In genomic region chr13:83481310-83481709, GRCm38 (mm10) we compare ENCODE assay signal across 14 mouse cellular contexts. TPM values are rescaled to one million over a fixed set of nuclear protein-coding genes. Genes with fewer than 3 reads are reported as not detected.
A peak's percentile ranks its signal among the peaks of the same experiment; 100 is the strongest.
DNase-seq lines count a peak whose midpoint lies in the region; ATAC-seq and TF ChIP-seq lines count a peak whose summit lies in the region.
"Had no signal": no experiment of that assay in that cellular context is flagged by ENCODE, and none has a peak within 500 bp of the region (broad histone marks: within the 10 kb centered on the region; RNA-seq: fewer than 3 reads in every experiment).

No protein-coding gene starts in this region.

- H3K9me3 ChIP-seq in forebrain, embryonic 15.5 days = no peaks in the 10 kb centered on the region
- H3K9me3 ChIP-seq in forebrain, embryonic 12.5 days = no peaks in the 10 kb centered on the region
- H3K9me3 ChIP-seq in forebrain, postnatal 0 days (ENCODE audit: low read length) = no peaks in the 10 kb centered on the region
- H3K9me3 ChIP-seq: liver, embryonic 13.5 days; midbrain, embryonic 10.5 days had no signal

- 51% methylated on average over 7 of the region's 7 CpGs for WGBS in forebrain, embryonic 15.5 days
- WGBS in forebrain, embryonic 12.5 days = 89% methylated on average over 7 of the region's 7 CpGs
- 36% methylated on average over 7 of the region's 7 CpGs for WGBS in forebrain, postnatal 0 days

- no peaks in the 10 kb centered on the region for H3K36me3 ChIP-seq in forebrain, embryonic 15.5 days
- H3K36me3 ChIP-seq in forebrain, embryonic 12.5 days (replicated peaks) = no peaks in the 10 kb centered on the region
- H3K36me3 ChIP-seq in forebrain, postnatal 0 days (ENCODE audit: insufficient read depth) = no peaks in the 10 kb centered on the region
- H3K36me3 ChIP-seq: liver, embryonic 13.5 days; midbrain, embryonic 10.5 days had no signal

- no peak overlapping the region for H3K27ac ChIP-seq in forebrain, embryonic 15.5 days (replicated peaks)
- no peak overlapping the region for H3K27ac ChIP-seq in forebrain, embryonic 12.5 days
- 0 out of 2 replicates have a peak overlapping the region, but pooled peaks have one; percentile 1 for H3K27ac ChIP-seq in forebrain, postnatal 0 days (ENCODE audit: low read depth, low read length)
- H3K27ac ChIP-seq: heart, adult 2 months; liver, embryonic 13.5 days; midbrain, embryonic 10.5 days had no signal

- peak; percentile 28 to 37 for DNase-seq in left cerebral cortex, postnatal 14 days (ENCODE audit: low spot score in 2 of 2)
- DNase-seq in left cerebral cortex, postnatal 4 days = no peak
- peak; percentile 78 for DNase-seq in forebrain, postnatal 0 days
- peak; percentile 15 for DNase-seq in lung, postnatal 36 days
- no peak for DNase-seq in neural tube, embryonic 10.5 days (ENCODE audit: extremely low spot score, low spot score)
- DNase-seq: embryo, embryonic 11 days; kidney, postnatal 36 days; liver, embryonic 13.5 days; thymus, postnatal 36 days had no signal

- peak; percentile 78 for ATAC-seq in forebrain, embryonic 15.5 days (replicated peaks)
- no peak for ATAC-seq in forebrain, embryonic 12.5 days (ENCODE audit: low FRiP score)
- ATAC-seq in forebrain, postnatal 0 days = peak; percentile 88
- ATAC-seq in megakaryocyte progenitor cell, adult 5-6 weeks (replicated peaks; ENCODE audit: poor library complexity) = no peak

- no peak overlapping the region for H3K4me2 ChIP-seq in forebrain, embryonic 15.5 days (replicated peaks)
- H3K4me2 ChIP-seq in forebrain, embryonic 12.5 days = no peak overlapping the region
- no peak overlapping the region for H3K4me2 ChIP-seq in forebrain, postnatal 0 days (ENCODE audit: low read depth)
- H3K4me2 ChIP-seq: liver, embryonic 13.5 days had no signal

- no peak overlapping the region for H3K9ac ChIP-seq in forebrain, embryonic 15.5 days (replicated peaks)
- H3K9ac ChIP-seq in forebrain, embryonic 12.5 days = no peak overlapping the region
- no peak overlapping the region for H3K9ac ChIP-seq in forebrain, postnatal 0 days
- H3K9ac ChIP-seq: liver, embryonic 13.5 days had no signal

- TF ChIP-seq CTCF in forebrain, postnatal 0 days (IDR thresholded peaks at IDR 0.05; ENCODE audit: low read depth) = no peak

- H3K4me1 ChIP-seq in forebrain, embryonic 15.5 days = peaks cover 7% of the 10 kb centered on the region; the same call in 1 of the 2 replicates
- no peaks in the 10 kb centered on the region for H3K4me1 ChIP-seq in forebrain, embryonic 12.5 days
- no peaks in the 10 kb centered on the region for H3K4me1 ChIP-seq in forebrain, postnatal 0 days (ENCODE audit: insufficient read depth)
- H3K4me1 ChIP-seq: liver, embryonic 13.5 days; midbrain, embryonic 10.5 days had no signal

- H3K27me3 ChIP-seq in forebrain, embryonic 15.5 days = no peaks in the 10 kb centered on the region
- no peaks in the 10 kb centered on the region for H3K27me3 ChIP-seq in forebrain, embryonic 12.5 days
- H3K27me3 ChIP-seq in forebrain, postnatal 0 days (ENCODE audit: insufficient read depth, low read length) = no peaks in the 10 kb centered on the region
- H3K27me3 ChIP-seq: liver, embryonic 13.5 days had no signal

- no peak overlapping the region for H3K4me3 ChIP-seq in forebrain, embryonic 15.5 days
- H3K4me3 ChIP-seq in forebrain, embryonic 12.5 days (replicated peaks) = no peak overlapping the region
- no peak overlapping the region for H3K4me3 ChIP-seq in forebrain, postnatal 0 days (ENCODE audit: low read depth, low read length)
- H3K4me3 ChIP-seq: heart, adult 2 months; liver, embryonic 13.5 days; midbrain, embryonic 10.5 days had no signal

- intact Hi-C loops in left cerebral cortex, postnatal 14 days (cut with DNase I) = no loop called here
- intact Hi-C loops in left cerebral cortex, postnatal 4 days (cut with DNase I) = no loop called here

RNA-seq across cellular contexts. Expression of gene Mef2c, which starts 22.5 kb away (rescaled TPM):
- polyA plus RNA-seq in forebrain, embryonic 15.5 days (2015; fragmentation: Nextera tagmentation; extraction: Ambion mirVana) = 197 and 227 TPM in 2 replicates
- 29.4 and 33.3 TPM in 2 replicates for polyA plus RNA-seq in forebrain, embryonic 12.5 days (2016; fragmentation: Nextera tagmentation; extraction: Ambion mirVana)
- total RNA-seq in left cerebral cortex, postnatal 14 days (2021) = 1,000 to 10,000 TPM in 1 of 2 experiments, 100 to 1,000 TPM in 1; 845 to 1,036 TPM
- total RNA-seq in left cerebral cortex, postnatal 4 days (2021) = 1,000 to 10,000 TPM; 1,096 to 1,344 TPM
- 245 and 448 TPM in 2 replicates for total RNA-seq in forebrain, postnatal 0 days (2014; rRNA removed)
- 373 and 527 TPM in 2 replicates for polyA plus RNA-seq in forebrain, postnatal 0 days (2015; fragmentation: Nextera tagmentation; extraction: Ambion mirVana)
- 94.2 and 95.1 TPM in 2 replicates for total RNA-seq in megakaryocyte progenitor cell, adult 5-6 weeks (2015)
- 105 and 160 TPM in 2 replicates for total RNA-seq in megakaryocyte progenitor cell, adult 5-6 weeks (2017)

Comparison
In these comparisons a context has a peak if more than half of its experiments do, and no peak if none do; other contexts are left out.
1. ATAC-seq: peak in forebrain, embryonic 15.5 days (single experiment) and forebrain, postnatal 0 days (single experiment); none in forebrain, embryonic 12.5 days (single experiment) and megakaryocyte progenitor cell, adult 5-6 weeks (single experiment).
2. DNase-seq: peak in left cerebral cortex, postnatal 14 days (2 of 2), forebrain, postnatal 0 days (single experiment) and lung, postnatal 36 days (single experiment); none in left cerebral cortex, postnatal 4 days (single experiment) and neural tube, embryonic 10.5 days (single experiment).